Comparison of ENCODE assay signal across 26 mouse cellular contexts in genomic region chr11:79827034-79827433, GRCm38 (mm10).
DNase-seq lines count a peak whose midpoint lies in the region; ATAC-seq and TF ChIP-seq lines count a peak whose summit lies in the region.
"Had no signal": no experiment of that assay in that cellular context is flagged by ENCODE, and none has a peak within 500 bp of the region (broad histone marks: within the 10 kb centered on the region; RNA-seq: fewer than 3 reads in every experiment).

No protein-coding gene starts in this region.

- dilution Hi-C loops in CH12.LX (cut with MboI; ENCODE audit: extremely low pct_ligation_motif_present, extremely low pct_unique_long_range_greater_than_20kb, low sequenced_read_pairs): no loop called here

- peak; percentile 37 for DNase-seq in CD4-positive, CD25-positive, alpha-beta regulatory T cell, adult 2 months (ENCODE audit: low read depth, low spot score)
- DNase-seq in CH12.LX (ENCODE audit: extremely low read depth): no peak
- peak; percentile 34 for DNase-seq in induced T-regulatory cell, adult 2 months (ENCODE audit: low read depth)
- DNase-seq: adrenal gland, adult 8-10 months; adrenal gland, postnatal 25 days; B cell, adult 2 months; cerebellum, adult 11 months; cerebellum, adult 2 months; cerebellum, adult 9-11 months; cerebellum, postnatal 25 days; forebrain, postnatal 0 days; gastrocnemius, adult 2 months; gastrocnemius, postnatal 14 days; heart, adult 11 months; kidney, adult 11 months had no signal

- no peak overlapping the region for H3K9ac ChIP-seq in CH12.LX (ENCODE audit: insufficient read depth, low read depth)
- H3K9ac ChIP-seq in hindbrain, embryonic 16.5 days (ENCODE audit: low read depth, low read length): no peak overlapping the region
- H3K9ac ChIP-seq: embryonic facial prominence, embryonic 12.5 days; embryonic facial prominence, embryonic 15.5 days; forebrain, postnatal 0 days; hindbrain, embryonic 13.5 days; intestine, embryonic 15.5 days had no signal

- TF ChIP-seq POLR2A in CH12.LX (IDR thresholded peaks at IDR 0.05; ENCODE audit: low read depth, low read length): no peak

- TF ChIP-seq CTCF in CH12.LX (conservative IDR thresholded peaks at IDR 0.05 in 1 of 2, IDR thresholded peaks at IDR 0.05 in 1 of 2; ENCODE audit: low read depth in 2 of 2, low read length in 2 of 2): no peak

- in situ Hi-C loops in CH12.LX (cut with MboI; ENCODE audit: low pct_ligation_motif_present, low pct_unique_long_range_greater_than_20kb, low sequenced_read_pairs): no loop called here

- H3K27me3 ChIP-seq in CH12.LX (replicated peaks): no peaks in the 10 kb centered on the region
- no peaks in the 10 kb centered on the region for H3K27me3 ChIP-seq in hindbrain, embryonic 16.5 days (replicated peaks; ENCODE audit: control insufficient read depth, insufficient read depth, low read length)
- H3K27me3 ChIP-seq: embryonic facial prominence, embryonic 12.5 days; embryonic facial prominence, embryonic 15.5 days; hindbrain, embryonic 13.5 days; intestine, embryonic 15.5 days had no signal

- H3K4me3 ChIP-seq in CH12.LX (replicated peaks in 1 of 3; ENCODE audit: low read depth in 2 of 3, low read length in 2 of 3, poor library complexity in 1 of 3): no peak overlapping the region
- H3K4me3 ChIP-seq in hindbrain, embryonic 16.5 days (ENCODE audit: low read length): no peak overlapping the region
- H3K4me3 ChIP-seq: embryonic facial prominence, embryonic 12.5 days; embryonic facial prominence, embryonic 15.5 days; gastrocnemius, adult 2 months; hindbrain, embryonic 10.5 days; hindbrain, embryonic 13.5 days; intestine, embryonic 15.5 days had no signal

- H3K36me3 ChIP-seq in CH12.LX (replicated peaks in 1 of 2; ENCODE audit: control insufficient read depth in 1 of 2, insufficient read depth in 1 of 2, low read length in 1 of 2): no peaks in the 10 kb centered on the region
- H3K36me3 ChIP-seq in hindbrain, embryonic 16.5 days (ENCODE audit: control insufficient read depth, insufficient read depth, low read length): no peaks in the 10 kb centered on the region
- H3K36me3 ChIP-seq: embryonic facial prominence, embryonic 12.5 days; embryonic facial prominence, embryonic 15.5 days; hindbrain, embryonic 10.5 days; hindbrain, embryonic 13.5 days; intestine, embryonic 15.5 days had no signal

- H3K79me2 ChIP-seq in CH12.LX (replicated peaks; ENCODE audit: control insufficient read depth, extremely low read depth, insufficient read depth, poor library complexity, severe bottlenecking): no peaks in the 10 kb centered on the region

- peaks cover 6% of the 10 kb centered on the region for H3K9me3 ChIP-seq in CH12.LX (replicated peaks; ENCODE audit: low read length)
- no peaks in the 10 kb centered on the region; the same call in 1 of the 2 replicates for H3K9me3 ChIP-seq in hindbrain, embryonic 16.5 days (ENCODE audit: control insufficient read depth, low read length)
- H3K9me3 ChIP-seq: embryonic facial prominence, embryonic 12.5 days; embryonic facial prominence, embryonic 15.5 days; hindbrain, embryonic 10.5 days; hindbrain, embryonic 13.5 days; intestine, embryonic 15.5 days had no signal

- no peak overlapping the region for H3K4me2 ChIP-seq in CH12.LX (ENCODE audit: insufficient read depth, low read depth, poor library complexity, severe bottlenecking)
- no peak overlapping the region for H3K4me2 ChIP-seq in hindbrain, embryonic 16.5 days (ENCODE audit: low read length)
- H3K4me2 ChIP-seq: embryonic facial prominence, embryonic 12.5 days; embryonic facial prominence, embryonic 15.5 days; heart, embryonic 11.5 days; hindbrain, embryonic 13.5 days; intestine, embryonic 15.5 days had no signal

- peaks cover 0 to 15% of the 10 kb centered on the region in 2 experiments; a peak in 2 of 4 replicates for H3K4me1 ChIP-seq in CH12.LX (ENCODE audit: control insufficient read depth in 1 of 2, insufficient read depth in 2 of 2)
- no peaks in the 10 kb centered on the region for H3K4me1 ChIP-seq in hindbrain, embryonic 16.5 days (ENCODE audit: control insufficient read depth, insufficient read depth, low read depth, low read length)
- H3K4me1 ChIP-seq: hindbrain, embryonic 13.5 days had no signal

- WGBS in hindbrain, embryonic 16.5 days: 94% methylated on average over 3 of the region's 3 CpGs

- no peak for TF ChIP-seq EP300 in CH12.LX (IDR thresholded peaks at IDR 0.05; ENCODE audit: low read length)

- no peak for TF ChIP-seq RAD21 in CH12.LX (IDR thresholded peaks at IDR 0.05; ENCODE audit: low read depth, low read length)

- no peak overlapping the region for H3K27ac ChIP-seq in CH12.LX (ENCODE audit: insufficient read depth, low read depth)
- no peak overlapping the region for H3K27ac ChIP-seq in hindbrain, embryonic 16.5 days (ENCODE audit: low read depth, low read length)
- H3K27ac ChIP-seq: embryonic facial prominence, embryonic 12.5 days; embryonic facial prominence, embryonic 15.5 days; gastrocnemius, adult 2 months; hindbrain, embryonic 10.5 days; hindbrain, embryonic 13.5 days; hindbrain, postnatal 0 days; intestine, embryonic 15.5 days had no signal

- no peak for ATAC-seq in CD4-positive, CD25-positive, alpha-beta regulatory T cell, adult 4 months
- ATAC-seq in hindbrain, embryonic 16.5 days: no peak
- no peak for ATAC-seq in cerebellum, adult (ENCODE audit: insufficient number of reproducible peaks, low FRiP score, low TSS enrichment)
- ATAC-seq: forebrain, embryonic 14.5 days; forebrain, postnatal 0 days; hindbrain, postnatal 0 days; intestine, embryonic 15.5 days had no signal

TF ChIP-seq in CH12.LX, 34 proteins besides CTCF, POLR2A, EP300 and RAD21:
- TF ChIP-seq BHLHE40 (IDR thresholded peaks at IDR 0.05; ENCODE audit: low read depth, low read length) (0 out of 2 replicates have a peak, but pooled peaks have one; percentile 32), JUND (conservative IDR thresholded peaks at IDR 0.05; ENCODE audit: low read depth, low read length) (no peak), JUN (IDR thresholded peaks at IDR 0.05; ENCODE audit: insufficient read depth, low read depth, low read length) (0 out of 2 replicates have a peak, but pooled peaks have one; percentile 4)
